Mouse (Mus musculus) adrenal gland, postnatal 10 days (tissue): ENCODE results near the gene Commd3. TPM values are rescaled to one million over a fixed set of nuclear protein-coding genes. Genes with fewer than 3 reads are reported as not detected.

Experiments used
- DNase-seq: peaks from one replicate; pipeline ENCODE4 v3.0.0; 2021; ENCODE audit warnings: mixed read lengths
- total RNA-seq, 2 experiments: library from RNA; stranded (reverse); gene quantifications; 2 replicates each; pipeline ENCODE4 v1.2.3; 2021

Gene Commd3
- total RNA-seq, 2 experiments from 2014 or later = 111 to 122 TPM

DNA sequence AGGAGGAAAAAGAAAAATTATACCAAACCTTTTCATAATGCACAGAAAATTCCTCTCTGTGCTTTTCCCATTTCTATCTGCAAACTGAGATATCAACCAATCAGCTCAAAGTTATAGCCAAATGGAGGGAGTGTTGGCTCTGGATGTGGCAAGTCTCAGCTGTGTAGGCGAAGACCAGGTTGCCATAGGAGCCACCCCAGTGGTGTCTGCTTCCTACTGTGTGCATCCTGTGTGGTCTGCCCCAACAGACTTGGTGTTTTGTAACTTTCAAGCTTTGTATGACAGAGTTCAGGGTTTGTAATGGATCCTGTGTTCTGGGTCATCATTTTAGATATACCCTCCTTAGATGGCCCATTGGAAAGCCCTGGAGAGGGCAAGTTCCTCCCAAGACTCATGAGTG, 52.3 kb downstream of the Commd3 start:
- DNase-seq = no peak

Other genes with a start within 250 kb of the Commd3 start
- gene Bmi1, start 4.6 kb downstream of the Commd3 start, total RNA-seq = 10 to 100 TPM; 38.9 to 48.8 TPM
- gene Spag6, start 21.6 kb downstream of the Commd3 start, total RNA-seq = 1 to 10 TPM in 1 of 2 experiments, under 1 TPM in 1; 0.69 to 1.3 TPM